Mouse (Mus musculus): ENCODE results near the gene Afm. TPM values are rescaled to one million over a fixed set of nuclear protein-coding genes. Genes with fewer than 3 reads are reported as not detected.
A peak's percentile ranks its signal among the peaks of the same experiment; 100 is the strongest.

Gene Afm
- polyA plus RNA-seq, 1 experiment, result 21.0 TPM

- TF ChIP-seq POLR2A (IDR thresholded peaks at IDR 0.05; ENCODE audit: low read depth, low read length) (no peak), CTCF (conservative IDR thresholded peaks at IDR 0.05; ENCODE audit: insufficient read depth, insufficient read length, low read depth, low read length) (no peak)
- H3K27ac ChIP-seq (ENCODE audit: insufficient read depth, low read depth, low read length), result no peak overlapping the region
- H3K27me3 ChIP-seq (replicated peaks; ENCODE audit: control insufficient read depth, insufficient read depth, low read length), result no peaks in the 10 kb centered on the region
- H3K36me3 ChIP-seq (ENCODE audit: control insufficient read depth, insufficient read depth, low read length), result no peaks in the 10 kb centered on the region
- 84% methylated on average over 7 of the region's 7 CpGs for WGBS
- no peak overlapping the region for H3K4me3 ChIP-seq (ENCODE audit: insufficient read depth, low read depth, low read length)
- no peaks in the 10 kb centered on the region for H3K4me1 ChIP-seq (ENCODE audit: control insufficient read depth, insufficient read depth, low read length)
- no peak for DNase-seq
Measured at GRCm38 (mm10) chr5:90485597-90485996, 33.1 kb upstream of the Afm start.

GRCm38 (mm10) chr5:90488323-90488722 is 30.4 kb upstream of the Afm start:
- WGBS, result 84% methylated on average over 7 of the region's 7 CpGs
- no peaks in the 10 kb centered on the region for H3K27me3 ChIP-seq (replicated peaks; ENCODE audit: control insufficient read depth, insufficient read depth, low read length)

DNA sequence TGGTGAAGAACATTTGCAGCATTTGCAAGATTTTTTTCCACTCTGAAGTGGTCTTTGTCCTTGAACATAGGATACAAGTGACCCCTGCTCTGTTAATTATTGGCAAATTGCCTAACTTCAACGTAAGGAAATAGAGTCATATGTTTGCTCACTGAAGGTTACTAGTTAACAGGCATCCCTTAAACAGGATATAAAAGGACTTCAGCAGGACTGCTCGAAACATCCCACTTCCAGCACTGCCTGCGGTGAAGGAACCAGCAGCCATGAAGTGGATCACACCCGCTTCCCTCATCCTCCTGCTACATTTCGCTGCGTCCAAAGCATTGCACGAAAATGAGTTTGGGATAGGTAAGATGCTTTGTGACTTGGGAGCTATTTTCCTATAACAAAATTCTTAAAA is 28.2 kb upstream of the Afm start, which contains the start of gene Afp:
Gene Afp (plus strand): TSS at position 220 of the 400 bp plus-strand sequence.
- no peaks in the 10 kb centered on the region for H3K27me3 ChIP-seq (replicated peaks; ENCODE audit: control insufficient read depth, insufficient read depth, low read length)
- TF ChIP-seq CTCF (conservative IDR thresholded peaks at IDR 0.05; ENCODE audit: insufficient read depth, insufficient read length, low read depth, low read length), result no peak
- TF ChIP-seq POLR2A (IDR thresholded peaks at IDR 0.05; ENCODE audit: low read depth, low read length), result no peak
- no peaks in the 10 kb centered on the region; the same call in 1 of the 2 replicates for H3K4me1 ChIP-seq (ENCODE audit: control insufficient read depth, insufficient read depth, low read length)
- no peak within 1 kb of the TSS for H3K27ac ChIP-seq (ENCODE audit: insufficient read depth, low read depth, low read length)
- DNase-seq, result no peak
- H3K4me3 ChIP-seq (ENCODE audit: insufficient read depth, low read depth, low read length), result no peak within 1 kb of the TSS; the same call in 1 of the 2 replicates
- 75% methylated on average over 7 of the region's 7 CpGs for WGBS
- H3K36me3 ChIP-seq (ENCODE audit: control insufficient read depth, insufficient read depth, low read length), result no peaks in the 10 kb centered on the region

More at GRCm38 (mm10) chr5:90488323-90488722, 30.4 kb upstream of the Afm start:
- Histone ChIP-seq H3K36me3 (ENCODE audit: control insufficient read depth, insufficient read depth, low read length) (no peaks in the 10 kb centered on the region), H3K4me1 (ENCODE audit: control insufficient read depth, insufficient read depth, low read length) (no peaks in the 10 kb centered on the region; the same call in 1 of the 2 replicates), H3K4me3 (ENCODE audit: insufficient read depth, low read depth, low read length) (no peak overlapping the region), H3K27ac (ENCODE audit: insufficient read depth, low read depth, low read length) (no peak overlapping the region)
- DNase-seq, result no peak
- TF ChIP-seq POLR2A (IDR thresholded peaks at IDR 0.05; ENCODE audit: low read depth, low read length) (no peak), CTCF (conservative IDR thresholded peaks at IDR 0.05; ENCODE audit: insufficient read depth, insufficient read length, low read depth, low read length) (no peak)

GRCm38 (mm10) chr5:90492440-90492839 is 26.3 kb upstream of the Afm start:
- Histone ChIP-seq H3K4me3 (ENCODE audit: insufficient read depth, low read depth, low read length) (0 out of 2 replicates have a peak overlapping the region, but pooled peaks have one; percentile 24), H3K27me3 (replicated peaks; ENCODE audit: control insufficient read depth, insufficient read depth, low read length) (no peaks in the 10 kb centered on the region), H3K4me1 (ENCODE audit: control insufficient read depth, insufficient read depth, low read length) (no peaks in the 10 kb centered on the region; the same call in 1 of the 2 replicates), H3K36me3 (ENCODE audit: control insufficient read depth, insufficient read depth, low read length) (no peaks in the 10 kb centered on the region; the same call in 1 of the 2 replicates), H3K27ac (ENCODE audit: insufficient read depth, low read depth, low read length) (no peak overlapping the region)
- 37% methylated on average over 9 of the region's 9 CpGs for WGBS
- TF ChIP-seq POLR2A (IDR thresholded peaks at IDR 0.05; ENCODE audit: low read depth, low read length) (no peak), CTCF (conservative IDR thresholded peaks at IDR 0.05; ENCODE audit: insufficient read depth, insufficient read length, low read depth, low read length) (no peak)
- DNase-seq, result peak; percentile 10

DNA sequence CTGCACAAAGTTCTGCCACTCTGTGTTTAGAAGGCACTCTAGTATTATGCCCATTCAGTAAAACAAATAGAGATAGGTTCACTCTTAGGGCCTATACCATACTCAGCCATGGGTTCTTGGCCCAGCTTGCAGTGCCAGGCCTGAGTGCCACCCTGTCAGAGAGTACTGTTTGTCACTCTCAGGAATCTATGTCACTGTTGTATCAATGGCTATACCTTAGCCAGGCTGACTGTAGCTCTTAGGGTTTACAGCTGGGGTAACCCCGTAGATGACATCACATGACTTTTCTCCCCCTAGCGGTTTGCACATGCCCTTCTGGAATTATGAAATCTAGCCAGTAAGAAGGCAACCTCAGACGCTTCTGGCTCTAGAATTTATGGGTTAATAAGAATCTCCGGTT is 24.4 kb upstream of the Afm start:
- TF ChIP-seq POLR2A (IDR thresholded peaks at IDR 0.05; ENCODE audit: low read depth, low read length), result no peak
- TF ChIP-seq CTCF (conservative IDR thresholded peaks at IDR 0.05; ENCODE audit: insufficient read depth, insufficient read length, low read depth, low read length), result no peak
- no peaks in the 10 kb centered on the region; the same call in 1 of the 2 replicates for H3K4me1 ChIP-seq (ENCODE audit: control insufficient read depth, insufficient read depth, low read length)
- no peak for DNase-seq
- no peak overlapping the region for H3K27ac ChIP-seq (ENCODE audit: insufficient read depth, low read depth, low read length)
- H3K27me3 ChIP-seq (replicated peaks; ENCODE audit: control insufficient read depth, insufficient read depth, low read length), result no peaks in the 10 kb centered on the region
- no peak overlapping the region for H3K4me3 ChIP-seq (ENCODE audit: insufficient read depth, low read depth, low read length)
- 84% methylated on average over 4 of the region's 4 CpGs for WGBS
- no peaks in the 10 kb centered on the region; the same call in 1 of the 2 replicates for H3K36me3 ChIP-seq (ENCODE audit: control insufficient read depth, insufficient read depth, low read length)

- WGBS, result 65% methylated on average over 7 of the region's 7 CpGs
- H3K36me3 ChIP-seq (ENCODE audit: control insufficient read depth, insufficient read depth, low read length), result no peaks in the 10 kb centered on the region; the same call in 1 of the 2 replicates
- no peaks in the 10 kb centered on the region for H3K27me3 ChIP-seq (replicated peaks; ENCODE audit: control insufficient read depth, insufficient read depth, low read length)
- DNase-seq, result no peak
- H3K4me3 ChIP-seq (ENCODE audit: insufficient read depth, low read depth, low read length), result no peak overlapping the region
- TF ChIP-seq CTCF (conservative IDR thresholded peaks at IDR 0.05; ENCODE audit: insufficient read depth, insufficient read length, low read depth, low read length) (no peak), POLR2A (IDR thresholded peaks at IDR 0.05; ENCODE audit: low read depth, low read length) (no peak)
- no peak overlapping the region for H3K27ac ChIP-seq (ENCODE audit: insufficient read depth, low read depth, low read length)
- no peaks in the 10 kb centered on the region for H3K4me1 ChIP-seq (ENCODE audit: control insufficient read depth, insufficient read depth, low read length)
Measured at GRCm38 (mm10) chr5:90499509-90499908, 19.2 kb upstream of the Afm start.

GRCm38 (mm10) chr5:90500714-90501113 is 18.0 kb upstream of the Afm start:
- peak; percentile 84 for DNase-seq
- 5% methylated on average over 6 of the region's 6 CpGs for WGBS
- H3K4me3 ChIP-seq (ENCODE audit: insufficient read depth, low read depth, low read length), result no peak overlapping the region
- no peaks in the 10 kb centered on the region for H3K4me1 ChIP-seq (ENCODE audit: control insufficient read depth, insufficient read depth, low read length)
- peak; percentile 95 for TF ChIP-seq CTCF (conservative IDR thresholded peaks at IDR 0.05; ENCODE audit: insufficient read depth, insufficient read length, low read depth, low read length)
- no peak for TF ChIP-seq POLR2A (IDR thresholded peaks at IDR 0.05; ENCODE audit: low read depth, low read length)
- no peaks in the 10 kb centered on the region for H3K27me3 ChIP-seq (replicated peaks; ENCODE audit: control insufficient read depth, insufficient read depth, low read length)
- H3K36me3 ChIP-seq (ENCODE audit: control insufficient read depth, insufficient read depth, low read length), result no peaks in the 10 kb centered on the region; the same call in 1 of the 2 replicates
- H3K27ac ChIP-seq (ENCODE audit: insufficient read depth, low read depth, low read length), result no peak overlapping the region

All from kidney, adult 2 months (tissue).